Mouse (Mus musculus): ENCODE results near the gene Rassf7.

GRCm38 (mm10) chr7:141261480-141261879, 45.8 kb downstream of the Rassf7 start:
- no peak for TF ChIP-seq CTCF (IDR thresholded peaks at IDR 0.05; ENCODE audit: borderline replicate concordance, extremely low read depth, insufficient read depth, insufficient read length)
- no peak for TF ChIP-seq POLR2A (IDR thresholded peaks at IDR 0.05; ENCODE audit: borderline replicate concordance, extremely low read depth, insufficient read depth, insufficient read length, poor library complexity, severe bottlenecking)
